Mouse (Mus musculus): ENCODE measurements around the gene Atp23.

DNA sequence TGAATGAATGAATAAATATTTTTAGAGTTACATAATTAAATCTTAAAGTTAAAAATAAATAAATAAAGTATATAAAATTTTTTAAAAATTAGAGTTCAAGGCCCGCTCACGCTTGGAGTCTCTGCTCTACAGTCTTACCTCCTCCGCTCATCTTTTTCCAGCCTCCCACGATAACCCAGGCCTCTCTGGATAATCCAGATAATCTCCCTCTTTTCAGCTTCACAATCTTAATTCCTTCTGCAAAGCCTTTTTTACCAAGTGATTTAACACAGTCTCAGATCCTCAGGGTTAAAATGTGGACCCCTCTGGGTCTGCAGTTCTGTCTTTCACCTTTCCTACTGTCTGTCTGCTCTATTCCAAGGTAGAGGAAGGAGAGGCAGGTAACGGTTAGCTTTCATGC, 13.1 kb upstream of the Atp23 start:
- TF ChIP-seq POLR2A (IDR thresholded peaks at IDR 0.05; ENCODE audit: control insufficient read depth, low read depth, low read length), result no peak
- no peak for TF ChIP-seq CTCF (IDR thresholded peaks at IDR 0.05; ENCODE audit: control insufficient read depth, insufficient read depth, insufficient replicate concordance, low read depth, low read length)
